ENCODE assay signal across 24 mouse cellular contexts in genomic region chr17:63811246-63811785, GRCm38 (mm10). TPM values are rescaled to one million over a fixed set of nuclear protein-coding genes. Genes with fewer than 3 reads are reported as not detected.
A peak's percentile ranks its signal among the peaks of the same experiment; 100 is the strongest.
DNase-seq lines count a peak whose midpoint lies in the region; ATAC-seq lines count a peak whose summit lies in the region.
"Had no signal": no experiment of that assay in that cellular context is flagged by ENCODE, and none has a peak within 500 bp of the region (broad histone marks: within the 10 kb centered on the region; RNA-seq: fewer than 3 reads in every experiment).

No protein-coding gene starts in this region.

- no peak overlapping the region for H3K4me3 ChIP-seq in intestine, embryonic 16.5 days (ENCODE audit: low read length)
- H3K4me3 ChIP-seq: embryonic facial prominence, embryonic 10.5 days; erythroblast, embryonic 14.5 days; heart, embryonic 15.5 days; hindbrain, embryonic 10.5 days; megakaryocyte, embryonic 14.5 days; neural tube, embryonic 12.5 days had no signal

- H3K27me3 ChIP-seq in intestine, embryonic 16.5 days (replicated peaks; ENCODE audit: control insufficient read depth, insufficient read depth, low read length) = no peaks in the 10 kb centered on the region
- H3K27me3 ChIP-seq: heart, embryonic 15.5 days; neural tube, embryonic 12.5 days; Patski had no signal

- ATAC-seq in intestine, embryonic 16.5 days = no peak
- ATAC-seq in CD4-positive, CD25-positive, alpha-beta regulatory T cell, adult 4 months = no peak
- ATAC-seq: forebrain, embryonic 16.5 days; inflammation-experienced regulatory T-cells, adult 6 months; Patski had no signal

- peak; percentile 21 for DNase-seq in heart, adult 11 months
- DNase-seq in heart, postnatal 14 days = no peak
- peak; percentile 39 for DNase-seq in ovary, adult 18-20 months (ENCODE audit: low spot score)
- DNase-seq in ovary, postnatal 14 days (ENCODE audit: low spot score) = no peak
- DNase-seq in embryo, embryonic 10.5 days (ENCODE audit: low spot score) = peak; percentile 62
- DNase-seq in kidney, adult 11 months = no peak
- DNase-seq: B cell, adult 2 months; cerebellum, adult 9-11 months; layer of hippocampus, postnatal 36 days; lung, adult 18-20 months; thymus, adult 18-20 months had no signal

- no peaks in the 10 kb centered on the region for H3K9me3 ChIP-seq in intestine, embryonic 16.5 days (ENCODE audit: control insufficient read depth, low read length)
- H3K9me3 ChIP-seq: embryonic facial prominence, embryonic 10.5 days; heart, embryonic 15.5 days; hindbrain, embryonic 10.5 days; neural tube, embryonic 12.5 days had no signal

- no peak overlapping the region for H3K9ac ChIP-seq in intestine, embryonic 16.5 days (ENCODE audit: low read depth, low read length)
- H3K9ac ChIP-seq: heart, embryonic 15.5 days; neural tube, embryonic 12.5 days had no signal

- no peaks in the 10 kb centered on the region for H3K36me3 ChIP-seq in intestine, embryonic 16.5 days (ENCODE audit: control insufficient read depth, insufficient read depth, low read length)
- H3K36me3 ChIP-seq: embryonic facial prominence, embryonic 10.5 days; heart, embryonic 15.5 days; hindbrain, embryonic 10.5 days; neural tube, embryonic 12.5 days had no signal

- no peak overlapping the region for H3K4me2 ChIP-seq in intestine, embryonic 16.5 days (ENCODE audit: low read depth, low read length)
- H3K4me2 ChIP-seq: heart, embryonic 15.5 days; neural tube, embryonic 12.5 days had no signal

- 45% methylated on average over 9 of the region's 9 CpGs for WGBS in intestine, embryonic 16.5 days

- intact Hi-C loops in heart, postnatal 14 days (cut with DNase I) = no loop called here

- H3K27ac ChIP-seq in intestine, embryonic 16.5 days (ENCODE audit: low read length) = no peak overlapping the region
- H3K27ac ChIP-seq: embryonic facial prominence, embryonic 10.5 days; heart, embryonic 15.5 days; hindbrain, embryonic 10.5 days; neural tube, embryonic 12.5 days had no signal

- H3K4me1 ChIP-seq in intestine, embryonic 16.5 days (ENCODE audit: control insufficient read depth, insufficient read depth, low read length) = no peaks in the 10 kb centered on the region
- H3K4me1 ChIP-seq: embryonic facial prominence, embryonic 10.5 days; neural tube, embryonic 12.5 days had no signal

RNA-seq across cellular contexts. Expression of gene Fer, which starts 51.5 kb away (rescaled TPM):
- 10 to 100 TPM; 17.7 to 19.2 TPM for total RNA-seq in heart, postnatal 14 days (2021)
- polyA plus RNA-seq in intestine, embryonic 16.5 days (2015; fragmentation: Nextera tagmentation; extraction: Ambion mirVana) = 20.7 and 20.9 TPM in 2 replicates
- polyA plus RNA-seq in CD4-positive, CD25-positive, alpha-beta regulatory T cell, adult 4 months (2017; shearing (Covaris generic)) = under 1 TPM; 0.44 to 0.54 TPM

RNA-seq across cellular contexts. Expression of gene A930002H24Rik, which starts 52.3 kb away (rescaled TPM):
- total RNA-seq in heart, postnatal 14 days (2021) = not detected
- polyA plus RNA-seq in intestine, embryonic 16.5 days (2015; fragmentation: Nextera tagmentation; extraction: Ambion mirVana) = 2.0 and 2.9 TPM in 2 replicates
- polyA plus RNA-seq in CD4-positive, CD25-positive, alpha-beta regulatory T cell, adult 4 months (2017; shearing (Covaris generic)) = not detected
- total RNA-seq: granulocyte monocyte progenitor cell, adult 5-6 weeks; layer of hippocampus, postnatal 36 days had no signal
- polyA plus RNA-seq: inflammation-experienced regulatory T-cells, adult 6 months; liver, adult 2 months had no signal

Comparison
In these comparisons a context has a peak if more than half of its experiments do, and no peak if none do; other contexts are left out.
1. DNase-seq: peak in heart, adult 11 months (single experiment), ovary, adult 18-20 months (single experiment) and embryo, embryonic 10.5 days (single experiment); none in heart, postnatal 14 days (0 of 2), ovary, postnatal 14 days (single experiment) and kidney, adult 11 months (single experiment).
2. RNA of gene Fer, which starts 51.5 kb away (polyA plus RNA-seq): 20.7 to 20.9 TPM in intestine, embryonic 16.5 days; 0.44 to 0.54 TPM in CD4-positive, CD25-positive, alpha-beta regulatory T cell, adult 4 months; every median in the first group is over 10 times any median in the second.